Mouse (Mus musculus) spleen, adult 2 months (tissue): ENCODE data around the gene Cyp4f39.

Experiments
- CTCF ChIP-seq: fragments of 200-500 bp; IDR thresholded peaks from 2 replicates; pipeline ENCODE4 v1.5.1; 2011; ENCODE audit warnings: mild to moderate bottlenecking, inconsistent platforms; ENCODE audit not compliant: insufficient read depth, insufficient read length, insufficient replicate concordance; ENCODE audit errors: extremely low read depth
- POLR2A ChIP-seq: fragments of 200-500 bp; IDR thresholded peaks from 2 replicates; pipeline ENCODE4 v1.6.1; 2011; ENCODE audit warnings: low read depth, low read length, inconsistent platforms

GRCm38 (mm10) chr17:32402779-32403157 is 49.8 kb upstream of the Cyp4f39 start:
- TF ChIP-seq CTCF (no peak), POLR2A (no peak)
